Mouse (Mus musculus) cerebellum, adult 2 months (tissue): ENCODE results near the gene Nrarp.

Experiments
- CTCF ChIP-seq: fragments of 200-500 bp; IDR thresholded peaks from 2 replicates; pipeline ENCODE4 v1.5.1; 2011; ENCODE audit warnings: low read depth, mild to moderate bottlenecking, control low read depth, low read length, moderate library complexity, borderline replicate concordance; ENCODE audit not compliant: insufficient read depth
- POLR2A ChIP-seq: fragments of 200-500 bp; IDR thresholded peaks from 2 replicates; pipeline ENCODE4 v1.6.1; 2011; ENCODE audit warnings: low read length, control low read depth, borderline replicate concordance; ENCODE audit not compliant: insufficient read depth

DNA sequence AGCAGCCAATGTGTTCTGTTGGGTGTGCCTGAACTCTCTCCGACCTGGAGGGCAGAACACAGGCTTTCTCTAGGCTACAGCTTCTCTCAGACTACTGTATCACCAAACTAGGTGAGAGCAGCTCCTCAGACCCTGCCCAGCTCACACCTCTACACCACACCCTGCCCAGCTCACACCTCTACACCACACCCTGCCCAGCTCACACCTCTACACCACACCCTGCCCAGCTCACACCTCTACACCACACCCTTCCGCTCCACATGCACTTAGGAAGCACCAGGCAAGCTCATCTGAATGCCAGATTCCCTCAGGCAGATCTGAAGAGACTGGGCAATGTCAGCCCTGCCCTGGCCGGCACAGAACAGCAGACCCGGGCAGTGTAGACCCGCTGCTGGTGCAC lies 32.7 kb upstream of the Nrarp start:
- no peak for TF ChIP-seq CTCF
- TF ChIP-seq POLR2A = no peak
